Comparison of ENCODE assay signal across 8 mouse cellular contexts in the genomic region with DNA sequence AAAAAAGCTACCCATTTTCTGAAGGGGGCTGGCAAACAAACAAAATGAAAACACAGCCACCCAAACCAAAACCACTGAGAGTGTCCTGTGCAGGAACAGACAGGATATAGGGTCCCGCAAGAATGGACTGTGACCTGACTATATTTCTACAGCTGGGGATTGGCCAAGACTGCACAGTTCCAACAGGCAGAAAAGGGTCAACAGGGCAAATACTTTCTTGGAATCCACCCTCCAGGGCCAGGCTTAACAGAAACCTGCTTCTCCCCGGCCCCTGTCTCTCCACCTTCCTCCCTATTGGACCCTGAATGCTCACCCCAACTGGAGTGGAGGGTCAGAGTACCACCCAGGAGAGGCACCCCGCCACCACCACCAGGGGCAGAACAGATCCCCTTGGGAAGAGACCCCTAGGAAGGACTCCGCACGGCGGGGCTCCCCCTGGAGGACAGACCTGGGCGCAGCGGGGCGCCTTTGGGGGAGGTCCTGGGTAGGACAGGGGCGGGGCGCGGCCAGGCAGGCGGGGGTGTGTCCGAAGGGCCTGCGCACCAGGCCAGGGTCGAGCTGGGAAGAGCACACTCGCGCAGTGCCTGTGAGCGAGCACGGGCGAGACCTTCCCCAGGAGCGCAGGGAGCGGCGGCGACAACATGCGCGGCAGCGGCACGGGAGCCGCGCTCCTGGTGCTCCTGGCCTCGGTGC. TPM values are rescaled to one million over a fixed set of nuclear protein-coding genes. Genes with fewer than 3 reads are reported as not detected.
A peak's percentile ranks its signal among the peaks of the same experiment; 100 is the strongest.
DNase-seq lines count a peak whose midpoint lies in the region; ATAC-seq lines count a peak whose summit lies in the region.

A gene (plus strand): TSS at position 566 of the 693 bp plus-strand sequence.

- WGBS in forebrain, embryonic 11.5 days, result 1% methylated on average over 28 of the region's 32 CpGs
- 2% methylated on average over 32 of the region's 32 CpGs for WGBS in heart, embryonic 14.5 days
- WGBS in kidney, embryonic 16.5 days, result 3% methylated on average over 25 of the region's 32 CpGs
- WGBS in lung, embryonic 15.5 days, result 2% methylated on average over 30 of the region's 32 CpGs

- H3K4me2 ChIP-seq in forebrain, embryonic 11.5 days (ENCODE audit: low read depth, low read length, severe bottlenecking), result peak within 1 kb of the TSS; percentile 87
- peak within 1 kb of the TSS; percentile 100 for H3K4me2 ChIP-seq in heart, embryonic 14.5 days (ENCODE audit: low read length)
- peak within 1 kb of the TSS; percentile 90 for H3K4me2 ChIP-seq in kidney, embryonic 16.5 days (replicated peaks; ENCODE audit: low read depth, low read length)
- peak within 1 kb of the TSS; percentile 100 for H3K4me2 ChIP-seq in lung, embryonic 15.5 days

- peak; percentile 86 for ATAC-seq in forebrain, embryonic 11.5 days (replicated peaks; ENCODE audit: low FRiP score)
- ATAC-seq in heart, embryonic 14.5 days (ENCODE audit: insufficient number of reproducible peaks, insufficient read depth, low FRiP score, low read depth), result peak; percentile 92
- ATAC-seq in kidney, embryonic 16.5 days (ENCODE audit: low FRiP score, low TSS enrichment), result peak; percentile 97
- peak; percentile 95 for ATAC-seq in lung, embryonic 15.5 days (ENCODE audit: borderline replicate concordance, extremely low read depth, low FRiP score, low TSS enrichment)

- peak; percentile 13 for DNase-seq in thymus, postnatal 14 days
- DNase-seq in thymus, postnatal 25 days, result no peak
- DNase-seq in forebrain, embryonic 11.5 days (ENCODE audit: low spot score), result peak; percentile 94
- peak; percentile 88 for DNase-seq in ovary, adult 18-20 months (ENCODE audit: low spot score)
- DNase-seq in B cell, adult 2 months, result no peak

- peak within 1 kb of the TSS; percentile 81 for H3K27ac ChIP-seq in forebrain, embryonic 11.5 days (ENCODE audit: low read depth, low read length)
- no peak within 1 kb of the TSS for H3K27ac ChIP-seq in heart, embryonic 14.5 days (replicated peaks in 1 of 2; ENCODE audit: control insufficient read depth in 1 of 2, insufficient read depth in 1 of 2, low read depth in 2 of 2, low read length in 2 of 2)
- H3K27ac ChIP-seq in kidney, embryonic 16.5 days (ENCODE audit: low read length), result peak within 1 kb of the TSS; percentile 69
- H3K27ac ChIP-seq in lung, embryonic 15.5 days, result no peak within 1 kb of the TSS

- H3K4me1 ChIP-seq in forebrain, embryonic 11.5 days (replicated peaks; ENCODE audit: control insufficient read depth, insufficient read depth, low read length), result peaks cover 14% of the 10 kb centered on the region
- H3K4me1 ChIP-seq in heart, embryonic 14.5 days (ENCODE audit: control insufficient read depth in 2 of 2, insufficient read depth in 2 of 2, low read length in 2 of 2), result peaks cover 2 to 11% of the 10 kb centered on the region in 2 experiments; a peak in 3 of 4 replicates
- peaks cover 34% of the 10 kb centered on the region for H3K4me1 ChIP-seq in kidney, embryonic 16.5 days (ENCODE audit: insufficient read depth, low read length)
- H3K4me1 ChIP-seq in lung, embryonic 15.5 days, result peaks cover 21% of the 10 kb centered on the region

- no peaks in the 10 kb centered on the region for H3K36me3 ChIP-seq in forebrain, embryonic 11.5 days (ENCODE audit: control insufficient read depth, insufficient read depth, low read length)
- H3K36me3 ChIP-seq in heart, embryonic 14.5 days (ENCODE audit: control insufficient read depth, insufficient read depth, low read length), result no peaks in the 10 kb centered on the region
- no peaks in the 10 kb centered on the region for H3K36me3 ChIP-seq in kidney, embryonic 16.5 days (ENCODE audit: insufficient read depth, low read length)
- H3K36me3 ChIP-seq in lung, embryonic 15.5 days, result no peaks in the 10 kb centered on the region

- H3K4me3 ChIP-seq in forebrain, embryonic 11.5 days (ENCODE audit: low read depth, low read length), result peak within 1 kb of the TSS; percentile 76
- peak within 1 kb of the TSS; percentile 66 to 67 for H3K4me3 ChIP-seq in heart, embryonic 14.5 days (ENCODE audit: control insufficient read depth in 1 of 2, insufficient read depth in 1 of 2, low read depth in 1 of 2, low read length in 2 of 2)
- peak within 1 kb of the TSS; percentile 76 for H3K4me3 ChIP-seq in kidney, embryonic 16.5 days (ENCODE audit: low read length)
- peak within 1 kb of the TSS; percentile 81 for H3K4me3 ChIP-seq in lung, embryonic 15.5 days

- no peaks in the 10 kb centered on the region; the same call in 1 of the 2 replicates for H3K27me3 ChIP-seq in forebrain, embryonic 11.5 days (ENCODE audit: control insufficient read depth, insufficient read depth, low read length)
- H3K27me3 ChIP-seq in heart, embryonic 14.5 days (ENCODE audit: control insufficient read depth, insufficient read depth, low read length), result peaks cover 19% of the 10 kb centered on the region
- no peaks in the 10 kb centered on the region for H3K27me3 ChIP-seq in kidney, embryonic 16.5 days (ENCODE audit: insufficient read depth, low read length)
- H3K27me3 ChIP-seq in lung, embryonic 15.5 days, result 0 out of 2 replicates have a peak, but pooled peaks cover 12% of the 10 kb centered on the region

- peak within 1 kb of the TSS; percentile 89 for H3K9ac ChIP-seq in forebrain, embryonic 11.5 days (ENCODE audit: low read length)
- H3K9ac ChIP-seq in heart, embryonic 14.5 days (ENCODE audit: low read length), result peak within 1 kb of the TSS; percentile 69
- H3K9ac ChIP-seq in kidney, embryonic 16.5 days (replicated peaks; ENCODE audit: low read length), result peak within 1 kb of the TSS; percentile 82
- peak within 1 kb of the TSS; percentile 64 for H3K9ac ChIP-seq in lung, embryonic 15.5 days

- H3K9me3 ChIP-seq in forebrain, embryonic 11.5 days (ENCODE audit: control insufficient read depth, low read length), result no peaks in the 10 kb centered on the region
- no peaks in the 10 kb centered on the region for H3K9me3 ChIP-seq in heart, embryonic 14.5 days (ENCODE audit: control insufficient read depth, low read length)
- no peaks in the 10 kb centered on the region for H3K9me3 ChIP-seq in kidney, embryonic 16.5 days (ENCODE audit: low read length)
- no peaks in the 10 kb centered on the region for H3K9me3 ChIP-seq in lung, embryonic 15.5 days

RNA-seq across cellular contexts. Expression of the gene that starts here (rescaled TPM):
- 28.5 and 31.5 TPM in 2 replicates for polyA plus RNA-seq in forebrain, embryonic 11.5 days (2014; fragmentation: Nextera tagmentation; extraction: Ambion mirVana)
- 0.50 and 0.84 TPM in 2 replicates for polyA plus RNA-seq in heart, embryonic 14.5 days (2014; fragmentation: Nextera tagmentation; extraction: Ambion mirVana)
- 45.6 and 50.7 TPM in 2 replicates for polyA plus RNA-seq in kidney, embryonic 16.5 days (2015; fragmentation: Nextera tagmentation; extraction: Ambion mirVana)
- 3.9 and 4.1 TPM in 2 replicates for polyA plus RNA-seq in lung, embryonic 15.5 days (2015; fragmentation: Nextera tagmentation; extraction: Ambion mirVana)

Comparison
In these comparisons a context has a peak if more than half of its experiments do, and no peak if none do; other contexts are left out.
1. DNase-seq: peak in thymus, postnatal 14 days (single experiment), forebrain, embryonic 11.5 days (single experiment) and ovary, adult 18-20 months (single experiment); none in thymus, postnatal 25 days (single experiment) and B cell, adult 2 months (0 of 2).
2. Peak in ATAC-seq, H3K4me3 ChIP-seq, H3K9ac ChIP-seq and H3K4me2 ChIP-seq in heart, embryonic 14.5 days; RNA of the gene not detected or under 1 TPM.
3. H3K27ac ChIP-seq: peak in forebrain, embryonic 11.5 days (single experiment) and kidney, embryonic 16.5 days (single experiment); none in heart, embryonic 14.5 days (0 of 2) and lung, embryonic 15.5 days (single experiment).
4. Peak in every context shown above with its lines, with median percentiles within 50 percentile points of each other: ATAC-seq, H3K4me2 ChIP-seq, H3K4me3 ChIP-seq and H3K9ac ChIP-seq.